Mouse (Mus musculus) erythroblast, embryonic 14.5 days (primary cell): Measurements from ENCODE around the gene Eif4ebp2.

Experiments used
- GATA1 ChIP-seq: IDR thresholded peaks from 2 replicates; pipeline ENCODE4 v1.6.1; 2012; ENCODE audit warnings: low read length, inconsistent platforms, mixed read lengths
- TAL1 ChIP-seq: IDR thresholded peaks from 3 replicates; pipeline ENCODE4 v1.6.1; 2012; ENCODE audit warnings: low read length, inconsistent platforms, mixed read lengths

DNA sequence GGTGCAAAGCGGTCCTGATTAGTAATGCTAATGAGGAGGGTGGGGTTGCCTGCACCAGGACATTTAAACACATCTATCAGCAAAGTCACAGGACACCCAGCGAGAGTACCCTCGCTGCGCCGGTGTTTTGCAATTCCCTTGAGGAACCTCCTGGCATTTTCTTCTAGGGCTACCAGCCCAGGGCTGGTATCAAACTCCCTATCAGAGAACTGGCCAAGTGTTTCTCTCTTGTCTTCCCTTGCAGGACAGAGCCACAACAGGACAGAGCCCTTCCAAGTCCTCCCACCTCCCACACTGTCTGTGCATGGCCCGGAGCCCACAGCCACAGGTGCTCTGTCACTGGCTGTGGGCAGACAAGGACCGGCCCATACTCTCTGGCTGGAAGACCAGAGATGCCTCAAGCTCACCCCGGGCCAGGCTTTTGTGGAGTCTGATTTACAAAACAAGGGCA is 70.2 kb downstream of the Eif4ebp2 start:
- TF ChIP-seq GATA1 = no peak
- no peak for TF ChIP-seq TAL1
